Mouse (Mus musculus) thymus, postnatal 10 days (tissue): ENCODE data around the gene Olfr307.
"Not testable (repeated sequence)": the region's sequence is repeated elsewhere in the genome, so short reads cannot be mapped to it uniquely, and the experiment has no call there.

ENCODE experiments used
- DNase-seq, 2 experiments: peaks; one replicate each; pipeline ENCODE4 v3.0.0; 2021; ENCODE audit warnings: low spot score in 2 of 2

The Olfr307 gene

DNA sequence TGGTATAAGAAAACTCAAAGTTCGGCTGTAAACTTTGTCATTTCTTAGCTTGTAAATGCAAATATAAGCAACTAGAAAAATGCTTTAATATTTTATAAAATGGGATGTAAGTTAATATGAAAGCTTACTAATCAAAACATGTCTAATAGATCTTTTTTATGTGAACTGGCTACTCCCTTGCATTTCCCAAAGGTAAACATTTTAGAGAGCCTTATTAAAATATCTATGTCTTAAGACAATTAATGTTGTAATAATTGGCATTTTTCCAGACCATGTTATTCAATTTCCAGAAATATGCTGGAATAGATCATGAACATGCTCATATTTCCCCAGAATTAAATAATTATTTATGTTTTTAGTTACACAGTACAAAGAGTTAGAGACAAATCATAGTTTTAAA is at the start of gene Olfr307:
Gene Olfr307 (minus strand): TSS at position 101 of the 400 bp plus-strand sequence.
- no peak for DNase-seq

GRCm38 (mm10) chr7:86386558-86386957 is 49.2 kb upstream of the Olfr307 start, which contains the start of gene Olfr304:
TSS of gene Olfr304 (minus strand) at chr7:86386658.
- no peak for DNase-seq

GRCm38 (mm10) chr7:86385769-86386168 is 48.4 kb upstream of the Olfr307 start:
- no peak for DNase-seq

- DNase-seq = no peak
These were observed 29.4 kb upstream of the Olfr307 start, which contains the start of gene Olfr305 for GRCm38 (mm10) chr7:86366828-86367227. TSS of gene Olfr305 (minus strand) at chr7:86366928.

- not testable (repeated sequence) for DNase-seq
These were observed 8.9 kb upstream of the Olfr307 start for GRCm38 (mm10) chr7:86346296-86346695.

GRCm38 (mm10) chr7:86344253-86344652 is 6.9 kb upstream of the Olfr307 start:
- no peak for DNase-seq

DNA sequence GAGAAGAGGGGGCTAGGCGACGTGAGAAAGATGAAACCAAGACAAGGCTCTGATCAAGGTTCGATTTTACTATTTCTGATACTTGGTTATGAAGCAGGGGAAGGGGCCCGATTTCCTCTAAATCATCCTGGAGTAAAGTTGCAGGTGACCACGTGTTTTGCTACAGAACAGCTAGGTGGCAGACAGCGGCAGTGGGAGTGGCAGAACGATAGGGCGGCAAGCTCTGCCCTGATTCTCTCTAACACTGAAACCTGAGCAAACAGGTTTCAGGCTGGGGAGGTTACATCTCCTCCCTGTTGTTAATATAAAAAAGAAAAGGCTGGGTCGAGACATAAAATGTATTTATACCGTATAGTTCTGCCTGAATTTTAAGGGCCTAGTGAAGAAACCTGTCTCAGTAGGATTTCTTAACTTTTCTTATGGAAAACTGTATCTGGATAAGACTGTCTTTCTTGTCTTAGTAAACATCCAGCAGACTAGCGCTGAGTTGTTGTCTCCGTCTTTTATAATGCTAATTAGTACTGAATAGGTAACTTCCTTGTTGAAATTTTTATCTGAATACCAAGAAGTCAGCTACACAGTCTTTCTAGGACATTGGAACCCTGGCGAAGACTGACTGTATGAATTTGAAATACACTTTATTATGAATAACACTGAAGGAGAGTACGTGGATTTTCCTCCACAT is 5.6 kb upstream of the Olfr307 start:
- no peak for DNase-seq

- no peak for DNase-seq
These were observed 11.9 kb downstream of the Olfr307 start, which contains the start of gene Olfr308 for GRCm38 (mm10) chr7:86325530-86325929. TSS of gene Olfr308 (minus strand) at chr7:86325630.

- DNase-seq = no peak
These were observed 16.1 kb downstream of the Olfr307 start for GRCm38 (mm10) chr7:86321323-86321722.

DNA sequence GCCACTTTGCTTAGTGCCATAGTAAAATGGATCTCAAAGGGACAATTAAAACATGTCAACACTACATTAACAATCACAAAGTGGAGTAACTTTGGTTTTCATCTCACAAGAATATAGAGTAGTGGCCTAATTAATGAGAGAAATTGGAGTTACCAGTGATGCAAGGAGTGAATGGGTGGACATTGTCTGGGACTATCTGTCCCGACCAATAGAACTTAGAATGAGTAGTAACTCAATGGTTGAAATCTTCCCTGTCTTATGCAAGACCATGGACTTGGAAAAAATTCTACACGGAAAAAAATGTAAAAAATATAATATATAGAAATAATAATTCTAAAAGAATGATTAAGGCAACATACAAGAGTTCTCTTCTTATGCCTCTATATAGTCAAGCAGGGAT is 23.8 kb downstream of the Olfr307 start, which contains the start of gene Olfr309:
Gene Olfr309 (minus strand): TSS at position 101 of the 400 bp plus-strand sequence.
- DNase-seq = no peak
